Mouse (Mus musculus) midbrain, embryonic 10.5 days (tissue): ENCODE measurements around the gene Naa10. TPM values are rescaled to one million over a fixed set of nuclear protein-coding genes. Genes with fewer than 3 reads are reported as not detected.

ENCODE experiments used
- DNase-seq: peaks from one replicate; pipeline ENCODE4 v3.0.0-alpha.2; 2017; ENCODE audit warnings: low spot score
- H3K27ac ChIP-seq: fragments of 300-500 bp; sonication (generic); replicated peaks from 2 replicates; pipeline ENCODE4 v1.5.1; 2016; ENCODE audit warnings: mild to moderate bottlenecking
- H3K27me3 ChIP-seq: fragments of 300-500 bp; sonication (generic); 2 replicates; pipeline ENCODE4 v1.6.1; 2016; ENCODE audit warnings: low read depth, mild to moderate bottlenecking; ENCODE audit not compliant: poor library complexity, severe bottlenecking
- H3K36me3 ChIP-seq: fragments of 300-500 bp; sonication (generic); 2 replicates; pipeline ENCODE4 v1.6.1; 2016; ENCODE audit warnings: mild to moderate bottlenecking, moderate library complexity
- H3K4me1 ChIP-seq: fragments of 300-500 bp; sonication (generic); 2 replicates; pipeline ENCODE4 v1.6.1; 2016
- H3K4me3 ChIP-seq: fragments of 300-500 bp; sonication (generic); 2 replicates; pipeline ENCODE4 v1.5.1; 2016; ENCODE audit warnings: mild to moderate bottlenecking, moderate library complexity
- H3K9me3 ChIP-seq: fragments of 300-500 bp; sonication (generic); replicated peaks from 2 replicates; pipeline ENCODE4 v1.6.1; 2016; ENCODE audit warnings: mild to moderate bottlenecking
- WGBS: fragments of 180-500 bp; shearing (Covaris S2); methylation state at CpG from one replicate; pipeline ENCODE4 v1.1.7; 2016; 5-methylcytosine and 5-hydroxymethylcytosine counted together
- polyA plus RNA-seq: library from polyadenylated mRNA; unstranded; fragments of >200 nt; fragmentation: Nextera tagmentation; extraction: Ambion mirVana; gene quantifications from 2 replicates; pipeline ENCODE4 v1.2.1, GENCODE M21; 2016

Gene Naa10
- polyA plus RNA-seq = 144 and 159 TPM in 2 replicates

DNA sequence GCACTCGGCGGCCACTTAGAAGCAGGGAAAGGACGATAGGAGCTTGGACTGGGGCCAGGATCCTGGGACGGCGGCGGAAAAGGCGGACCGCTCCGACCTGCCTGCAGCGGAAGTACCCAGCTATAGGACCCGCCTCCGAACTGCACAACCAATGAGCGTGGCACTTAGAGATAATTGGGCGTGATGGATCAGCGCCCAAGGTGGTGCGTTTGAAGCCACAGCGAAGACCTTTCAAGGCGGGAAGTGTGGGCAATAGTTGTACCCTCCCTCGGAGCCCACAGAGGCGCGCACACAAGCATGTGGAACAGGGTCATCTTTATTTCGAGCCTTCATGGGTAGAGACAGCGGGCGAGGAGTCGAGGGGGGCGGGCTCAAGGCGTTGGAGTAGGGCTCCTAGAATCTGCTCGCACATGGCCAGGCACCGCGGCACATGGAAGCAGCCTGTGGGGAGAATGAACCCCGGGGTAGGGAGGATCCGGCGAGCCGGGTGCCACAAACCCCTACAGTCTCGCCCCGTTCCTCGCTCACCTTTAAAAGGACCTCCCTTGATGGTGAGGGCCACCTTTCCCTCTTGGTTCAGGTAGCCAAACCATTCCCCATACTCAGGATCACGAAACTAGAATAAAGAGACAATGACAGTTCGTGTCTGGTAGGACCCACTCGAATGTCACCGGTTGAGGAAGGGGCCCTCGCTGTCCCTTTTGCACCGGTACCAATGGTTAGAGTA is at the start of gene Naa10, which contains the start of gene Arhgap4:
Naa10 (minus strand) TSS at position 122 of the 727 bp plus-strand sequence.
Arhgap4 (minus strand) TSS at position 48 of the 727 bp plus-strand sequence.
- Histone ChIP-seq H3K4me1 (peaks cover 7% of the 10 kb centered on the region), H3K36me3 (peaks cover 32% of the 10 kb centered on the region), H3K27ac (peak within 1 kb of the TSS; percentile 88), H3K4me3 (peak within 1 kb of the TSS; percentile 66), H3K9me3 (no peaks in the 10 kb centered on the region; the same call in 1 of the 2 replicates), H3K27me3 (no peaks in the 10 kb centered on the region)
- whole genome bisulfite sequencing = 16% methylated on average over 43 of the region's 43 CpGs
- DNase-seq = peak; percentile 85

GRCm38 (mm10) chrX:73970781-73971180 is 49.0 kb upstream of the Naa10 start:
- Histone ChIP-seq H3K4me1 (peaks cover 2% of the 10 kb centered on the region; the same call in 1 of the 2 replicates), H3K36me3 (no peaks in the 10 kb centered on the region), H3K4me3 (no peak overlapping the region), H3K27me3 (0 out of 2 replicates have a peak, but pooled peaks cover 14% of the 10 kb centered on the region), H3K27ac (no peak overlapping the region), H3K9me3 (0 out of 2 replicates have a peak, but pooled peaks cover 4% of the 10 kb centered on the region)
- no peak for DNase-seq

DNA sequence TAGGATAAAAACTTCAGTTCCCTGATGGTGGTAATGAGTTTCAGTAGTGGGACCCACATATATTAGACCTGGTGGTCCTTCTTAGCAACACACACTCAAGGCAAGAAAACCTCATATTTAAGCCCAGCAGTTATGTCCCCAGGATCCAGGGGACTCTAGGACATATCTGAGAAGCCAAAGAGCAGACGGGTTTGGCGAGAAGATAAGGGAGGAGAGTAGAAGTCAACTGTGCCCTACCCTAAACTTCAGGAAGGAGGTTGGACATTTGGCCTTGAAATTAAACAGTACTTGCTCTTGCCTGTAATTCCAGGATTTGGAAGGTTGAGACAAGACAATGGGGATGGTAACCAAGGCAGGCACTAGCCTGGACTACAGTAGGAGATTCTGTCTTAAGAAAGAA is 48.0 kb upstream of the Naa10 start:
- Histone ChIP-seq H3K9me3 (0 out of 2 replicates have a peak, but pooled peaks cover 4% of the 10 kb centered on the region), H3K27me3 (0 out of 2 replicates have a peak, but pooled peaks cover 14% of the 10 kb centered on the region), H3K4me1 (peaks cover 3% of the 10 kb centered on the region), H3K27ac (no peak overlapping the region), H3K36me3 (peaks cover under 1% of the 10 kb centered on the region; the same call in 1 of the 2 replicates), H3K4me3 (no peak overlapping the region)
- WGBS = 77% methylated on average over 2 of the region's 2 CpGs
- DNase-seq = no peak

DNA sequence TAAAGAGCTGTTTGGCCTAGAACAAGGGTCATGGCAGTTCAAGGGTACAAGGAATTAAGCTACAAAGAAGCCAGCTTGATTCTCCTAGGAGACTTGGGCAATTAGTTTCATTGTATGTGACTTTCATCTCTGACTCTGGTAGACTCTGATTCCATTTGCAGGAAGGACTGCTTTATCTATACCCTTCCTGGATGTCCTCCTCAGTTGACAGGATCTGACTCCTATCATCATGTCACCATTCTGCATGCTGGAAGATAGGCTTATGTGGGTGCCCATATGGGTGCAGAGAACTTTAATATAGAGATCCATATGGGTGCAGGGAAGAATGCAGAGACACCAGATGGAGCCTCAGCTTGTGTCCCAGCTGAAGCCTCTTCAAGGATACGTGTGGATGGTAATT is 47.4 kb upstream of the Naa10 start:
- H3K27ac ChIP-seq = peak overlapping the region; percentile 96; the same call in 1 of the 2 replicates
- 0 out of 2 replicates have a peak, but pooled peaks cover 14% of the 10 kb centered on the region for H3K27me3 ChIP-seq
- no peak overlapping the region for H3K4me3 ChIP-seq
- H3K4me1 ChIP-seq = peaks cover 8% of the 10 kb centered on the region
- 86% methylated on average over 1 of the region's 1 CpGs for WGBS
- peaks cover 6% of the 10 kb centered on the region for H3K36me3 ChIP-seq
- H3K9me3 ChIP-seq = 0 out of 2 replicates have a peak, but pooled peaks cover 4% of the 10 kb centered on the region
- DNase-seq = no peak

DNA sequence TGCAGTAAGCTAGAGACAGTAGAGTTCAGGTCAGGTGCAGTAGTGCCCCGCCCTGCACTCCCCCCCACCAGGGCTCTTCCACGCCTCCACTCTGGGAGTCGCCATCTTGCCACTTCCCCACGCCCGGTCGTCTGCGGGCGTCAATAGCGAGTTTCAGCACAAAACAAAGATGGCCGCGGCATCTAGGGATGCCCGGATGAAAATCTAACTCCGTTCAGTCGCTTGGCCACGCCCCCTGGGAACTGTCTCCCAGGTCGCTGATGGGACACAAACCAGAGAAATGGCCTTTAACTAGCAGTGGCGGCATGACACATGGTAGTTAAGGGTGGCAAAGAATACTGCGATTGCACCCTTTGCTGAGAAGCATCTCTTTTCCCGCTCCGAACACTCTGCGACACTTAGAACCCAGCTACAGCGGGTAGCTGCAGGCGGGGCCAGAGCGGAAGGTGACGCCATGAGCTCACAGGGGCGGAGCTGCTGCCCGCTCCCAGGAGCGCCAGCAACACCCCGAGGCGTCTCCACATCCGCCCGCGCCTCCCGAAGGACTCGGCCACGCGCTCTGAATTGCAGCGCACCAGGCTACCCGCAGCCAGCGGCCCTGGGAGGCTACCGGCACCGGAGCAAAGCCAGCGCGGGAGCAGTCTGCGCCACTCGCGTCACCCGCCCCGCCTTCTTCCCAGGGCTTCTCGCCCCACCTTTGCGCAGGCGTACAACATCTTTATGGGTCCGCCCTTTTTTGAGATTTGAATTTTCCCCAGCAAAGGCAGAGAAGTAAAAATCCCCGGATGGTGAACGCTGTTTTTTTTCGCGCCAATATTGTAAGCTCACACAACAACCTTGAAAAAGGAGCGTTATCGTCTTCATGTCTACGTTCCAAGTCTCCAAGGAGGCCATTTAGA is 45.7 kb upstream of the Naa10 start:
- H3K27me3 ChIP-seq = 0 out of 2 replicates have a peak, but pooled peaks cover 14% of the 10 kb centered on the region
- peaks cover 24% of the 10 kb centered on the region for H3K36me3 ChIP-seq
- peak; percentile 87 for DNase-seq
- H3K4me3 ChIP-seq = peak overlapping the region; percentile 73
- 14% methylated on average over 60 of the region's 60 CpGs for WGBS
- H3K27ac ChIP-seq = peak overlapping the region; percentile 96
- H3K9me3 ChIP-seq = 0 out of 2 replicates have a peak, but pooled peaks cover 4% of the 10 kb centered on the region
- peaks cover 22% of the 10 kb centered on the region for H3K4me1 ChIP-seq

GRCm38 (mm10) chrX:73966248-73967176 is 44.8 kb upstream of the Naa10 start, which contains the start of gene Hcfc1:
Gene Hcfc1, minus strand, starts transcription at chrX:73966357.
- WGBS = 16% methylated on average over 58 of the region's 58 CpGs
- H3K27me3 ChIP-seq = 0 out of 2 replicates have a peak, but pooled peaks cover 14% of the 10 kb centered on the region
- 0 out of 2 replicates have a peak, but pooled peaks cover 4% of the 10 kb centered on the region for H3K9me3 ChIP-seq
- peak within 1 kb of the TSS; percentile 73 for H3K4me3 ChIP-seq
- peak within 1 kb of the TSS; percentile 96 for H3K27ac ChIP-seq
- H3K36me3 ChIP-seq = peaks cover 33% of the 10 kb centered on the region
- H3K4me1 ChIP-seq = peaks cover 22% of the 10 kb centered on the region
- peak; percentile 84 for DNase-seq

DNA sequence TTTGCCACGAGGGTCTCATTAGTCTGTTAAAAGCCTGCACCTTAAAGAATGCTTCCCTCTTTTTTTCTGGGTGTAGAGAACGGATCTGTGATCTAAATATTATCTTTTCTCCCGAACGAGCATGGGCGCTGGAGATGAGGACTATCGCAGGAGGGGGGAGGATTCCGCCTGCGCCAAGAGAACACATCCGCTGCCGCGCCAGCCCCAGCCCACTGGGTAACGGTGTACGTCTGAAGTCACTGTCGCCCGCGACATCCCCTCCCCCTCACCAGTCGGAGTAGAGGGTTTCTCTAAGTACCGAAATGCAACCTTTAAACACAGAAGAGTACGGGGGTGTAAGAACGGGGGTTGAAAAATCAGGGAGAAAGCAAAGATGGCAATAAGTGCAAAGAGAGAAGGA is 43.6 kb upstream of the Naa10 start:
- H3K4me3 ChIP-seq = peak overlapping the region; percentile 73
- 22% methylated on average over 20 of the region's 20 CpGs for WGBS
- DNase-seq = no peak
- 0 out of 2 replicates have a peak, but pooled peaks cover 4% of the 10 kb centered on the region for H3K9me3 ChIP-seq
- peak overlapping the region; percentile 96 for H3K27ac ChIP-seq
- peaks cover 22% of the 10 kb centered on the region for H3K4me1 ChIP-seq
- H3K36me3 ChIP-seq = peaks cover 45% of the 10 kb centered on the region
- 0 out of 2 replicates have a peak, but pooled peaks cover 14% of the 10 kb centered on the region for H3K27me3 ChIP-seq

- peaks cover 54% of the 10 kb centered on the region for H3K36me3 ChIP-seq
- WGBS = 61% methylated on average over 3 of the region's 3 CpGs
- 0 out of 2 replicates have a peak, but pooled peaks cover 4% of the 10 kb centered on the region for H3K9me3 ChIP-seq
- H3K4me3 ChIP-seq = peak overlapping the region; percentile 73
- H3K27me3 ChIP-seq = 0 out of 2 replicates have a peak, but pooled peaks cover 14% of the 10 kb centered on the region
- peak overlapping the region; percentile 96; the same call in 1 of the 2 replicates for H3K27ac ChIP-seq
- DNase-seq = no peak
- H3K4me1 ChIP-seq = peaks cover 22% of the 10 kb centered on the region
Observed at GRCm38 (mm10) chrX:73964363-73964762, 42.6 kb upstream of the Naa10 start.

DNA sequence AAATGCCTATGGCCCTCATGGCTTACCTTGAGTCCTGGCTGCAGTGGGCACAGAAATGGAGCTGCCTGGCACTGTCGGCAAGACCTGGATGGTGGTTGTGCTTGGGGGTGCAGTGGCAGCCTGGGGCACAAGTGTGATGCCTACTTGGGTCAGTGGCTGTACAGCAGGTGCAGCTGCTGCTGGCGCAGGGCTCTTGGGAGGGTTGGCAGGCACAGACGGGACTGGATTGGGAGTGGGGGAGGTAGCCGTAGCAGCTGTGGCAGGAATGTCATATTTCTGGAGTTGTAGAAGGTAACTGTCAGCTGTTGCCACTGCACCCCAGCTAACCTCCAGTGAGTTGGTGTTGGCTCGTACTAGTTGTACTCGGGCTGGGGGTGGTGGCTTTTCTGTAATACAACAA is 33.2 kb upstream of the Naa10 start:
- no peak for DNase-seq
- WGBS = 95% methylated on average over 6 of the region's 6 CpGs
- Histone ChIP-seq H3K27ac (no peak overlapping the region), H3K9me3 (no peaks in the 10 kb centered on the region), H3K4me1 (no peaks in the 10 kb centered on the region), H3K36me3 (peaks cover 100% of the 10 kb centered on the region), H3K4me3 (no peak overlapping the region), H3K27me3 (no peaks in the 10 kb centered on the region)

DNA sequence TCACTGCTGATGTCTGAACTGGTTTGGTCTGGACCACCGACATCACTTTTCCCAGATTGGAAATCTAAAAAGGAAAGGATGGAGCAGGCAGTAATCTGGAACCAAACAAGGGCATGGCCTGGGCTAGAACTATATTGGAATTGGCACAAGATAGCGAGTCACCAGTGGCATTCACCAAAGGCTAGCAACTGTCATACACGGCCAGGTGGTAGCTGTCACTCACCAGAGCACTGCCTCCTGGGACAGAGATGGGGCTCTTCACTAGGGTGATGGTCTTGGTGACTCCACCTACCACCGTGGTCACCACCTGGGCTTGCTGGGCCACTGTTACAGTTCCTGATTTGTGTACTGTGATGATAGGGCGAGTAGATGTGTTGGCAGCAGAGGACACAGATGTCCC is 30.9 kb upstream of the Naa10 start:
- no peak overlapping the region for H3K4me3 ChIP-seq
- DNase-seq = no peak
- H3K27me3 ChIP-seq = no peaks in the 10 kb centered on the region
- no peaks in the 10 kb centered on the region for H3K9me3 ChIP-seq
- H3K4me1 ChIP-seq = no peaks in the 10 kb centered on the region
- peaks cover 100% of the 10 kb centered on the region for H3K36me3 ChIP-seq
- 85% methylated on average over 5 of the region's 5 CpGs for WGBS
- H3K27ac ChIP-seq = no peak overlapping the region

DNA sequence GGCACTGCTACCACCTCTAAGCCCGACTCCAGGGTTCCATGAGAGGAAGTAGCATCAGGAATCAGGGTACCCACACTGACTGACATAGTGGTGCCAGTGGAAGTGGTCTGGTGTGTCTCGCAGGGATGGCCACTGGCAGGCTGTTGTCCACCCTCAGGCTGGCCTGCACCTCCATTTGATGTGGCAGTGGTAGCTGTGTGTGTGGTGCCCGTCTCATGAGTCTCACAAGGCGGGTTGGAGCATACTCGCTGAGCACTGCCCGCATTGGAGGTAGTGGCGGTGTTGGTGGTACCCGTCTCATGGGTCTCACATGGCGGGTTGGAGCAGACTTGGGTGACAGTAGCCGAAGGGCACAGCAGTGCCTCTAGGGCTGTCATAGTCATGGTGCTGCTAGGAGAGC is 27.6 kb upstream of the Naa10 start:
- no peaks in the 10 kb centered on the region for H3K4me1 ChIP-seq

More for the DNA sequence above, 27.6 kb upstream of the Naa10 start:
- no peak for DNase-seq
- Histone ChIP-seq H3K36me3 (peaks cover 100% of the 10 kb centered on the region), H3K27me3 (no peaks in the 10 kb centered on the region), H3K27ac (no peak overlapping the region), H3K4me3 (no peak overlapping the region), H3K9me3 (no peaks in the 10 kb centered on the region)
- WGBS = 93% methylated on average over 10 of the region's 10 CpGs
